Mouse (Mus musculus): Measurements from ENCODE around the gene Tardbp. TPM values are rescaled to one million over a fixed set of nuclear protein-coding genes. Genes with fewer than 3 reads are reported as not detected.

Tardbp gene
- total RNA-seq, 2 experiments from 2014 or later: 195 to 227 TPM

DNA sequence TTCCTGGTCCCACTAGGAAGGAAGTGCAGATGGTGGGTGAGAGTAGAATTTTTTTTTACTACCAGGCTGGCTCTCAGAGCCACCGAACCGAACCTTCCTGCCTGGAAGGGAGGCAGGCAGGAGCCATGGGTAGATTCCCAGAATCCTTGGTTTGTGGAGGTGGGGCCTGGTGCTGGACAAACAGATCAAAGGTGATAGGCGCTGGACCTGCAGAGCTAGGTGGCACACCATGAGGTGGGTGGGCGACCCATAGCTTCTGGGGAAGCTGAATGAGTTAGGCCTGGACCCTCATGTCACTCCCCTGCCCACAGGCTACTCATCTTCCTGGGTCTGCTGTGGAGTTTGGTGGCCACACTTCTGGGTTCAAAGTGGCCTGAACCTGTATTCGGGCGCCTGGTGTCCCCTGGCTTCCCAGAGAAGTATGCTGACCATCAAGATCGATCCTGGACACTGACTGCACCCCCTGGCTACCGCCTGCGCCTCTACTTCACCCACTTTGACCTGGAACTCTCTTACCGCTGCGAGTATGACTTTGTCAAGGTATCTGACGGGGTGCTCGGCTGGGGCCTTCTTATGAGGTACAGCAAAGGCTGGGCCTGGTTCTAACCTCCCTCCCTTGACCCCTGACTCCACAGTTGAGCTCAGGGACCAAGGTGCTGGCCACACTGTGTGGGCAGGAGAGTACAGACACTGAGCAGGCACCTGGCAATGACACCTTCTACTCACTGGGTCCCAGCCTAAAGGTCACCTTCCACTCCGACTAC, 24.3 kb downstream of the Tardbp start, which contains the start of gene Masp2:
TSS of gene Masp2 (plus strand) at position 198 of the 764 bp plus-strand sequence.
- DNase-seq (ENCODE audit: low spot score in 2 of 2): no peak

DNA sequence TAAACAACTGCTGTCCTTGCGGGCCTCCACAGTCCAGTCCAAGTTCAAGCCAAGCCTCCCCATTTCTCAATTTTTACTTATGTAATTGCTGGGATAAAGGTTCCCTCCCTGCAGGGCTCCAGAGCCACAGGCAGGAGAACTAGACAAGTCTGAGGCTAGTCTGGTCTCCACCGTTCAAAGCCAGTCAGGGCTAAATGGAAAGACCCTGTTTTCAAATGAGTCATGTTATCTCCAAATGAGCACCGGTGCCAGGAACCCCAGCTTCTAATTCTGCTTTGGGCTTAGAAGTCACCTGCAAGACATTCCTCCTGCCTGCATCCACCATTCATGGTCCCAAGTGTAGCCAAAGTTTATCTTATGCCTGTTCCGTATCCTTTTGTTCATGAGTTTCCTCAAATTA, 24.9 kb downstream of the Tardbp start:
- DNase-seq (ENCODE audit: low spot score in 2 of 2): no peak

DNA sequence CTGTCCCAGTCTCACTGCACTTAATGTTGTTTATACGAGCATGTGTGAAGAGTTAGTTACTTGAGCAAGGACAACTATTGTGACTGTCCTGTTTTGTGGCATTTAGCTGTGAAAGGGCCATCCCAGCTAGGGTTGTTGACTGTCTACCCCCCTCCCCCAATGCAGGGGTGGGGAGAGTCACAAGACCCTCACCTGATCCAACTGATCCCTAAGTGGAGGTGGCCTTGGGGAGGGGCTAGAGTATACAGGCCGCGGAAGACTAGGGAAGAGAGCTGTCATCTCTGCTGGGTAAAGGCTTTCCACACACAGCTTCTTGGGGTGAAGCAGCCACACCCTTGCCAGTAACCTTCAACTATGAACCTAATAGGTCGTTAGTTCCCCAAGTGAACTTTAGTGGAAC, 26.5 kb downstream of the Tardbp start:
- no peak for DNase-seq (ENCODE audit: low spot score in 2 of 2)

DNA sequence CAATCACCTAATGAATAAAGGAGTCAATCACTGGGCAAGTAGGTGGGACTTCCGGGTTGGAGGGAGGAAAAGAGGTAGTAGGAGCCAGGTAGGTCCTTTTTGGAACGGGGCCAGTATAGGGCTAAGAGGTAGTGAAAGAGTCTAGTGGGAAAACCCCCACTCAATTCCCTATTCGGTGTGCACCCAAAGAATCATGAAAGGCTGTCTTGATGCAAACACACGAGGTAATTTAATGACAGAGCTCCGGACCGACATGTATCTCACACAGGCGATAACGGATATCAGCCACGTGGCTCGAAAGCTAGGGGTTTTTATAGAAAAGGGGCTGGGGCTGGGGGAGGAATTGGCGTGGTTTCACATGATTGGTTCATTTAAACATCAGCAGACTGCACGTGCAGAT, 28.0 kb downstream of the Tardbp start:
- no peak for DNase-seq (ENCODE audit: low spot score in 2 of 2)

DNA sequence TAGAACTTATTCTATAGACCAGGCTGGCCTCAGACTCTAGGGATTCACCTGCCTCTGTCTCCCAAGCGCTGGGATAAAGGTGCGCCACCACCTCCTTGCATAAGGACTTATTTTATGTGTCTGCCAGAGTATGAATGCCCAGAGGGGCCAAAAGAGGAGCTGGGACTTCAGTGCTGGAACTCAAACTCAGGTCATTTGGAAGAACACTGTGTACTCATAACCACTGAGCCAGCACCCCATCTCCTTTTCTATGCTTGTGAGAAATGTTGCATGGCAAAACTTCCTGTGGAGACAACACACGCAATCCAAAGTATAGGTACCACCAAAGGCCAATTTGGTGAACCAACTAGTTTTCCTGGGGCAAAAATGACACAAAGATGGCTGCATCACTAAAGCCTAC, 30.1 kb downstream of the Tardbp start:
- no peak for DNase-seq (ENCODE audit: low spot score in 2 of 2)

DNA sequence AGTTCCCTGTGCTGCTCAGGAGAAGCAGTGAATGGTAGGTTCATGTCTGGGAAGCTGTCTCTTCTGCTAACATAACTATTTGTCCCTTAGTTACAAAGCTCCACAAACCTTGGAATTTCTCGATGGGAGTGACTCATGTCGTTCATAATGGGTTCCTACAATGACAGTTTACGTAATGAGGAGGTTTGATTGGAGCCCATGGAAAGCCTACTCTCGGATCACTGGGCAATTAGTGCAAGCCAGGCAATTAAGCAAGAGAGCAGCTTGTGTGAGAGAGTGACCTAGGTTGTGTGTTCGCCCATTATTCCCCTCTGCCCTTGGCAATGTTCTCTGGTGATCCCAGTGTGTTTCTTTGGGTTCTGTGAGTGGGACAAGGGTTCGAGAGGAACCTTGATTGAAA, 30.9 kb downstream of the Tardbp start:
- no peak for DNase-seq (ENCODE audit: low spot score in 2 of 2)

DNA sequence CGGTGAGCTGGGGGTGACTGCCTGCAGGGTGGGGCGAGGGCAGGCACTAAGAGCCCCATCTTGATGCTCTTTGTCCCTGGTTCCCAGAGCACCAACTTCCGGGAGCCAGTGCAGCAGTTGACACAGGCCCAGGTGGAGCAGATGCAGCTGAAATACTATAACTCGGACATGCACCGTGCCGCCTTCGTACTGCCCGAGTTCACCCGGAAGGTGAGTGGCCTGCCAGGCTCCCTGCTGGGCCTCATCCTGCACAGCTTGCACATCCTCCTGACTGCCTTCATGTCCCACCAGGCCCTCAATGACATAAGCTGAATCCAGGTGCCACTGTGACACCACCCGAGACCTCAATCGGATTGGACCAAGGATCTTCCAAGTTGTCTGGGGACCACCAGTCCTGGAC, 32.8 kb downstream of the Tardbp start:
- DNase-seq (ENCODE audit: low spot score in 2 of 2): no peak

DNA sequence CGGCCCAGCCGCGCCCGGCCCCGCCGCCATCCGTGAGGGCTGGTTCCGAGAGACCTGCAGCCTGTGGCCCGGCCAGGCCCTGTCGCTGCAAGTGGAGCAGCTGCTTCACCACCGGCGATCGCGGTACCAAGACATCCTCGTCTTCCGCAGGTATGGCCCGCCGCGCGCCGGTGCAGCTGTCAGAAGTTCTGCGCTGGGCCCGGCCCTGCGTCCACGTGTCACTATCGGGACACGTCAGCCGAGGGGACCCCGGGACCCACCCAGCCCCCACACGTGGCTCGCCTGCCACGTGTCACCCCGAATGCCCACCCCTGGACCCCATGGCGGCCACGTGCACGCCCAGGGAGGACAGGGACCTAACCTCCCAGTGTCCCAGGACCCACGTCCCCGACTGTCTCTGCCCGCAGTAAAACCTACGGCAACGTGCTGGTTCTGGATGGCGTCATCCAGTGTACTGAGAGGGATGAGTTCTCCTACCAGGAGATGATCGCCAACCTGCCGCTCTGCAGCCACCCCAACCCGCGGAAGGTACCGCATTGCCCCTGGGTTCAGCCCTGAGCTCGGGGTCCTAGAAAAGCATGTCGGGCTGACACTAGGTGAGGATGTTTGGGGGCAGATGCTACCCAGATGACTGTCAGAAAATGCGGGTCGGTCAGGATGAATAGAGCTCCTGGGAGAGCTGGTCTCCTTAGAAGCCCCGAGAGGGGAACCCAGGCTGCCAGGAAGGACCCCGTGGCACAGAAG, 35.0 kb downstream of the Tardbp start:
- no peak for DNase-seq (ENCODE audit: low spot score in 2 of 2)

DNA sequence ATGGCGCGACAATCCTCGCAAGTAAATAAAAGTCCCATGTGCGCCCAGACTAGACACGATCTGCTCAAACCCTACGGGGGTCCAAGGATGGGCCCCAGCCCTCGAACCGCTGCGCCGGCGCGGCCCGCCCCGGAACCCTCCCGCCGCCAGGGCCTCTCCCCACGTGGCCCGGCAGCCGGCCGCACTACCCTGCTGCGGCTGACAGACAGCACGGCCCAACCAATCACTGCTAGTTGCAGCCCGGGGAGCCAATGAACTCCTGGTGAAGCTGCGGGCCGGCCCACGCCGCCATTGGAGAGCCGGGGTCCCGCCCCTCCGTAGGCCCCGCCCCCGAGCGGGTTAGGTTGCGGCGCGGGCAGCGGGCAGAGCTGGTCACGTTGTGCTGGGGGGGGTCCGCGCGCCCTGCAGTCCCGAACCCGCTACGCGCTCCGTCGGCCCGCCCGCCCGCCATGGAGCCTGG, 35.6 kb downstream of the Tardbp start, which contains the start of gene Srm:
TSS of gene Srm (plus strand) at position 333 of the 460 bp plus-strand sequence.
- DNase-seq (ENCODE audit: low spot score in 2 of 2): peak; percentile 96 to 98

DNA sequence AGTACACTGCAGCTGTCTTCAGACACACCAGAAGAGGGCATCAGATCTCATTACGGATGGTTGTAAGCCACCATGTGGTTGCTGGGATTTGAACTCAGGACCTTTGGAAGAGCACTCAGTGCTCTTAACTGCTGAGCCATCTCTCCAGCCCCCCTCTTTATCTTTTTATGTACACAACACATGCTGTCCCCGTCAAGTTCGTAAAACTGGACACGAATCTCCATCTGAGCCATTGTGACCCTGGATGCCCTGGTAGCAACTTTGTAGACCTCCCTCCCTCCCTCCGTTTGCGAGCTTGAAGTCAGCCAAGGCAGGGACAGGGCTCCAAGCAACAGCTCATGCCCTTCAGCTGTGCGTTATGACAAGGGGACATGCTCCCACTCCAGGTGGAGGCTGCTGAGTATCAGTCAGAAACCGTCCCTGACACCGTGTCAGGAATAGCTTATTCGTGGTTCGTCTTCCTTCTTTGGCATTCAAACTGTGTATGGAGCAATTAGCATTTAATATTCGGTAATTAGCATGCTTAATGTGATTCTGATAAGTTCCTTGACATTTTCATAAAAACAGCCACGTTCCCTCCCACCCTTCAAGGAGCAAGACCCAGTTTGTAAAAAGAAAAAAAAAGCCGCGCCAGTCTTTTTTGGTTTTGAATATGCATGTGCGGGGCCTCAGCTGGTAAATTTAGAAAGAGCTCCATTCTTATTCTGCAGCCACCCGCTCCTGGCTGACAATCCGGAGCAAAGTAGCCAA, 36.2 kb downstream of the Tardbp start:
- DNase-seq (ENCODE audit: low spot score in 2 of 2): peak in 1 of 2 experiments; percentile 34

DNA sequence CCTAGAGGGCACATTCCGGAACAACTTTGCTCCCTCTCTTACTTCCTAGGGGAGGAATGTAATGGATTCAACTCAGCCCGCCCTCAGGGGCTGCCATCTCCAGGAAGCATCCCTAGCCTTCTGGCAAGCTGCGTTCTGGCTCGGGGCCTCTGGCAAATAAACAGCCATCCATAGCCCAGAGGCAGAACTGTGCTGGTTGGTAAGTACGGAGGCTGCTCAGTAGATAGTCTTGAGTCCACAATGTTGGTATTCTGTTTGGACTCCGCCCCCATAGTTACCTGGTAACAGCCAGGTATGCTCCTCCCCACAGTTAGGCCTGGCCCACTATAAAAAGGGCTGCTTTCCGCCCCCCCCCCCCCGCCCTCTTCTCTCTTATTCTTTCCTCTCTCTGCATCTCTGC, 37.3 kb downstream of the Tardbp start:
- DNase-seq (ENCODE audit: low spot score in 2 of 2): no peak

DNA sequence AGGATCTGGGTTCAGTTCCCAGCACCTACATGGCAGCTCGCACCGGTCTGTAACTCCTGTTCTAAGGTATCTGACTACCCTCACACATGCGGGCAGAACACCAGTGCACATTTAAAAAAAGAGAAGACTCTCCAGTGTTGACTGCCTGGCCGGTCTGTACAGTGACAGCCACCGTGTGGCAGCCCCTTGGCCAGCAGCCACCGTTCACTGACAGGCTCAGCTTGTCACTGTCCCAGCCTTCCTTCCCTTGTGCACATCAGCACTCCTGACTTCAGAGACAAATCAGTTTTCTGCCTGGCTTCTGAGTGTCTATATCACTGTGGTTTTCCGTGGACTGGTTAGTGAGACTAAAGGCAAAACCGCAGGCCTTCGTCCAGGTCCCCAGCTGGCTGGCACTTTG, 38.0 kb downstream of the Tardbp start:
- peak in 1 of 2 experiments; percentile 43 for DNase-seq (ENCODE audit: low spot score in 2 of 2)

DNA sequence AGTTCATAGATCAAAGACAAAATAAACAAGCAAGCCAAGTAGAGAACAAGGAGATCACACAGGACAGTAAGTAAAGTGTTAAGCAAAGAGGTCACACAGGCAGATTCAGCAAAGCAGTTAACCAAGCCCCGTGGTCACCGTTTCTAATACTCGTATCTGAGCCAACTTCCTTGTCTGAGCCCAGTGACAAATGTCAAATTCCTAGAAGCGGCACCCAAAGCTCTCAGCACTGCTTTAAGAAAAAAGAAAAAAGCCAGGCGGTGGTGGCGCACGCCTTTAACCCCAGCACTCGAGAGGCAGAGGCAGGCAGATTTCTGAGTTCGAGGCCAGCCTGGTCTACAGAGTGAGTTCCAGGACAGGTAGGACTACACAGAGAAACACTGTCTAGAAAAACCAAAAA, 40.2 kb downstream of the Tardbp start:
- no peak for DNase-seq (ENCODE audit: low spot score in 2 of 2)

DNA sequence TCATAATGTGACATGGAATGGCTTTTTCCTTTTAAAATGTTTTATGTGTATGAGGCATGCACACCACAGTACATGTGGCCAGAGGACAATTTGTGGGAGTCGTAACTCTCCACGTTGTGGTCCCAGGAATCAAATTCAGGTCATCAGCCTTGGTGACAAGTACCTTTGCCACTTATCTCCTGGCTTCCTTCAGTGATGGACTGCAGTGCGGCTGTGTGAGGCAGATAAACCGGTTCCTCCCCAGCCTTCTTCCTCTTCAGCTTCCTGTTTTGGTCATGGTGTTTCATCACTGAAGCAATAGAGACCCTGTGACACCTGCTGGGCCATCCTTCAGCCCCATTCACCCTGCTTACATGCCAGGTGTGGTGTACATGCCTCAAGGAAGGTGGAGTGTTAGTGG, 43.6 kb downstream of the Tardbp start:
- no peak for DNase-seq (ENCODE audit: low spot score in 2 of 2)

DNA sequence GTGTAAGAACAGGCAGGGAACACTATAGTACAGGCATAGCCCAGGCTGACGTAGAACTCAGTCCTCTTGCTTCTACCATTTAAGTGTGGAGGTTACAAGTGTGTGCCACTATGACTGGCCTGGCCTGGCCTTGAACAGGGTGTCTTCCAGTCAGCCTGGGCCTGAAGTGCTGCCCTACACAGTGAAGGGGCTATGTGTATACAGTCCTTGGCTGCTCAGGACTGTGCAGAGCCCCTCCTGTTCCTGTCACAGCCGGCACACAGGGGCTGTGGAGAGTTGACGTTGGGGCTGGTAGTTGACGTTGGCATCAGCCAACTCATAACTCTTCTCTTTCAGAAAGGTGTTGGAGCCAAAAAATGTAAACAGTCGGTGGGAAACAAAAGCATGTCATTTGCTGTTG, 45.4 kb downstream of the Tardbp start:
- no peak for DNase-seq (ENCODE audit: low spot score in 2 of 2)

DNA sequence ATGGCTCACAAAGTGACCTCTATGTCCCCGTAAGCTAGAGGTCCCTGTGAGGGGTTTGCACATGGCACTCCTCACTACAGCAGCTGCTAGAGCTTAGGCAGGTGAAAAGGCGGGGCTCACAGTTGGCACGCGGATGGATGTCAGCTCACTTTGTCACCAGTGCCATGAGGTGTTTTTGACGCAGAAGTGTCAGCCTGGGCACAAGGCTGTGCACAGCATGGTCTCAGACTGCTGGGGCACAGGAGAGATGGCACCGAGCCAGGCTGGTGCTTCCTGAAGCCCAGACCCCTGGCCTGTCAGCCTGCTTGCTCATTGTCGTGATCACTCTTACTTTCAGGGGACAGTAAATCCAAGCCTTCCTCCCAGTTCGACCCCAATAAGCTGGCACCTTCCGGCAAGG, 46.1 kb downstream of the Tardbp start:
- no peak for DNase-seq (ENCODE audit: low spot score in 2 of 2)

DNA sequence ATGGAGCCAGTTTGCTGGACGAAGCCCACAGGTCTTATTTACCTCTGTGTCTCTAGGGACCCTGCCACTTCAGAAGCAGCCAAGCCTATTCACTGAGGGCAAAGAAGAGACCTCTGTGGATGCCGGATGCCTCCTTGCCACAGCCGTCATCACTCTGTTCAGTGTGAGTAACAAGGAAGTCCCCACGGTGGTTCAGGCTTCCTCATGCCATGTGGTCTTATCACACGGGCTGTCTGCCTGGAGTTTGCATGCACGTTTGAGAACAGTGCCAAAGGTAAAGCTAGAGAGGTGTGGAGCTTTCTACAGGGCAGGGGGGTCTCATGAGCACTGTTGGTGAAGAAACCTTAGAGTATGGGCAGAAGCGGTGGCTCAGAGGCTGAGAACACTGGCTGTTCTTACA, 53.6 kb downstream of the Tardbp start:
- DNase-seq (ENCODE audit: low spot score in 2 of 2): no peak

DNA sequence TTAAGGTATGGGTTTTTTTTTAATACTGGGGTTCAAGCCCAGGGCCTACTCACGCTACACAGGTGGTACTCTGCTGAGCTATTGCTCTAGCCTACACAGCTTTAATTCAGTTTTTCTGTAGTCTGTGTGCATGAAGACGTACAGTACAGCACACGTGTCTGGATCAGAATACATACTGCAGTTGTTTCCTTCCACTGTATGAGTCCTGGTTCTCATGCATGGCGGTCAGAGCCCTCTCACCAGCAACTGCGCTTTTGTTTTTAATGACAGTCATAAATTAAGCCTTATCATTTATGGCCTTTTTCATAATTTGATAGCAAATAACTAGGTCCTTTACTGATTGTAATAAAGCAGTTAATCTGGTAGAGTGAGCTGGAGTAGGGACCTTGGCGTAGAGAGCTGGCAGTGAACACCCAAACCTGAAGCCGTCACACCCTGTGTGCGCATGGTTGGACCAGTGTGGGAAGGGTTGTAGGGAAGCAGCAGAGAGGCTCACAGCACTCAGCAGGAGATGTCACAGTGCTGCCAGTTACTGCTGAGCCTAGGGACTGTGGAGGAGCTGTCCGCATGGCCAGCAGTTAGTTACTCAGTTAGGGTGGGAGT, 56.0 kb downstream of the Tardbp start:
- DNase-seq (ENCODE audit: low spot score in 2 of 2): no peak

DNA sequence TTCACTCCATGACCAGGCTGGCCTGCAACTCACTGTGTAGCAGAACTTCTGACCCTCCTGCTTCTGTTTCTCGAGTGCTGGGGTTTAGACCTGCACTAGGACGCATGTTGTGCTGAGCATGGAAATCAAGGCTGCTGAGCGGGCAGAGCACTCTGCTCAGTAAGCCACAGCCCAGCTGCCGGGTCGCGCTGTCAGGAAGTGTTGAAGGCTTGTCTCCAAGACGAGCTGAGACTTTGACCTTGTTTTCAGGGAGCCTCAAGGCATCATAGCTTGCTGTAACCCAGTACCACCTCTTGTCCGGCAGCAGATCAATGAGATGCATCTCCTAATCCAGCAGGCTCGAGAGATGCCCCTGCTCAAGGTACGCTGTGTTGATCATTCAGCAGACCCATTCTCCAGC, 56.7 kb downstream of the Tardbp start:
- DNase-seq (ENCODE audit: low spot score in 2 of 2): no peak

DNA sequence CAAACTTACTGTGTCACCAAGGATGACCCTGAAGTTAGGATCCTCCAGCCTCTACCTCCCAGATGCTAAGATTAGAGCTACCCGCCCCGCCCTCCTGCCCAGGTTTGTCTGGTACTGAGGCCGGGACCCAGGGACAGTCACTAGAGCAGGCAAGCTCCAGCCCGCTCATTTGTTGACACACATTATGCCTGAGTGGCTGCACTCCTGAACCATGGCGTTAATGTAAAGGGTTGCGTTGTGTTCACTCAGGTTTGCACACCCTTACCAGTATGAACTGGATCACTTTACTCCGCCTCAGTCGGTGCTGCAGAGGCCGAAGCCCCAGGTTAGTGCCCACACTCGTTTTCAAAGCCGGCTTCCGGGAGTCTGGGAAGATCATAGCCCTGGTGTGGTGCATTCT, 63.2 kb downstream of the Tardbp start:
- no peak for DNase-seq (ENCODE audit: low spot score in 2 of 2)

DNA sequence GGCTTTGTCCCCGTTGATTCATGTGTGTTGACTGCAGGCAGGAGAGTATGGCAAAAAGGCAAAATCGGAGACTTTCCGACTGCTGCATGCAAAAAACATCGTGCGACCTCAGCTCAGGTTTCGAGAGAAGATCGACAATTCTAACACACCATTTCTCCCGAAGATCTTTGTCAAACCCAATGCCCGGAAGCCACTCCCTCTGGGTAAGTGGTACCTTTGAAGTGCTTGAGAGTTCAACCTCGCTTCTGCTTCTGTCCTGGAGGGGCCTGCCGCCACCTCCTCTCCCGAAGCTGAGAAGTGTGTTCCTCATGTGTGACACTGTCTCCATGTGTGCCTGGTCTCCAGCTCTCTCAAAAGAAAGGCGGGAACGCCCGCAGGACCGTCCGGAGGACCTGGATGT, 64.1 kb downstream of the Tardbp start:
- no peak for DNase-seq (ENCODE audit: low spot score in 2 of 2)

Data from layer of hippocampus, adult 18-20 months (tissue).